Mouse (Mus musculus) ES-E14 (cell line): ENCODE data around the gene Rnf135.

Experiments used
- CHD2 ChIP-seq: IDR thresholded peaks from 2 replicates; pipeline ENCODE4 v1.6.1; 2014; ENCODE audit warnings: mild to moderate bottlenecking, low read depth, low read length, inconsistent platforms
- MAFK ChIP-seq: IDR thresholded peaks from 2 replicates; pipeline ENCODE4 v1.6.1; 2014; ENCODE audit warnings: mild to moderate bottlenecking, low read depth, low read length, inconsistent platforms; ENCODE audit not compliant: insufficient read depth

DNA sequence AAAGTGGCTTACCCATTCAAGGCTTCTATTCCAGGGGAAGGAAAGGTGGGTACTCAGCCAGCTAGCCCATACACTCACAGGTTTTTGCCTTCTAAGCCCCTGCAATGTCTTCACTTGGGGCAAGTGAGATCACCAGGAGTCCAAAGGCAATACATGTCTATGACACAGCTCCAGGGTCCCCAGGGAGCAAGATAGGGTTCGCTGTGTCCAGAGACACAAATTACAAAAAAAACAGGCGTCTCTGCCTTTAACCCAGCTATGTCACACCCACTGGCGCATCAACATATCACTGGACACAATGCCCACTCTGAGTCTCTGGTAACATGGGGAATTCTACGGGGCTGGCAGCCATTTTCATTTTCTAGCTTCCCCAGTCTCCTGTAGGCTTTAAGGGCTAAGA is 27.7 kb upstream of the Rnf135 start:
- TF ChIP-seq MAFK (no peak), CHD2 (no peak)
